Mouse (Mus musculus): ENCODE measurements at regions not wholly inside any gene's neighbourhood (a gene's known extent, or its start where the extent isn't known, plus 50 kb on each side); places are given as distances from the start of the nearest gene placed in this dataset.
A peak's percentile ranks its signal among the peaks of the same experiment; 100 is the strongest.

DNA sequence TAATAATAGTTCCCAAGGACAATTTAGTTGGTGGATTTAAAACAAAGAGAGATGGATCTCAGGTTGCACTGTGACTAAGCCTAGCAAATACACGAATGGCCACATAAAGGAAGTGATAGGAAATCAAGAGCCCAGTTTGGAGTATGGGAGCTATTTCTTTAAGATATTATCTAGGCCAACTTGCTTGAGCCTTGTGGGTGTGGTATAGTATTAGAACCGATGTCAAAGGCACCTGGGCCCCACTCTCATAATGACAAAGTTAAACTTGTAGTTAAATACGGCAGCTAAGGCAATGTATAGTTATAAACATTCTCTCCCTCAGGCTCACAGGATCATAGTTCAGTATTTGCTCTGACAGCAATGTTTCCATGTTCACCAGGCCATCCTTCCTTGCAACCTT lies 257.3 kb upstream of the Acvr2a start:
- Histone ChIP-seq H3K36me3 (no peaks in the 10 kb centered on the region), H3K27ac (no peak overlapping the region), H3K9ac (no peak overlapping the region), H3K4me1 (peaks cover 6% of the 10 kb centered on the region), H3K4me3 (no peak overlapping the region), H3K4me2 (no peak overlapping the region), H3K27me3 (no peaks in the 10 kb centered on the region), H3K9me3 (no peaks in the 10 kb centered on the region)
- ATAC-seq (ENCODE audit: borderline replicate concordance, extremely low read depth, low FRiP score, low TSS enrichment): no peak
- 30% methylated on average over 3 of the region's 3 CpGs for WGBS

- Histone ChIP-seq H3K36me3 (no peaks in the 10 kb centered on the region), H3K27ac (no peak overlapping the region), H3K9me3 (no peaks in the 10 kb centered on the region), H3K9ac (no peak overlapping the region), H3K27me3 (no peaks in the 10 kb centered on the region), H3K4me2 (no peak overlapping the region), H3K4me1 (peaks cover 6% of the 10 kb centered on the region), H3K4me3 (no peak overlapping the region)
- peak; percentile 52; the same call in 1 of the 2 replicates for ATAC-seq (ENCODE audit: borderline replicate concordance, extremely low read depth, low FRiP score, low TSS enrichment)
These were observed 256.8 kb upstream of the Acvr2a start for GRCm38 (mm10) chr2:48557123-48557522.

DNA sequence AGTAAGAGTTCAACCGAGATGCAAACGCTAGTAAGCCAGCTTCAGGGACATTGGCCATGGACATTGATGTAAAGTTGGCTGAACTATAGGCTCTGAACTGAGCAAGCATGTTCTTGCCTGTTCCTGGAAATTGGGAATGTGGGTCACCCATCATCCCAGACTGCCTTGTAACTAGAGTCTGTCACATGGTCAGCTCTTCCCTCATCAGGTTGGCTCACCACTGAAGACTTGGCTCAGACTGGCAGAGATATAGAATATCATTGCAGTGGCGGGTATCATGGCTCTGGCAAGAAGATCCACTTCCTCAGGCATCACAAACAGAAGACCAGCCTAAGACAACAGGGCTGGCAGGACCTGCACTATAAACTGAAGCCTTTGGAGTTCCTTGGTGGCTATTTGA lies 255.3 kb upstream of the Acvr2a start:
- no peak for ATAC-seq (ENCODE audit: borderline replicate concordance, extremely low read depth, low FRiP score, low TSS enrichment)

GRCm38 (mm10) chr2:48563636-48564035 lies 250.3 kb upstream of the Acvr2a start:
- H3K27ac ChIP-seq: no peak overlapping the region
- no peak overlapping the region for H3K4me3 ChIP-seq
- no peaks in the 10 kb centered on the region for H3K27me3 ChIP-seq
- H3K4me2 ChIP-seq: no peak overlapping the region
- H3K9me3 ChIP-seq: no peaks in the 10 kb centered on the region
- H3K36me3 ChIP-seq: no peaks in the 10 kb centered on the region
- ATAC-seq (ENCODE audit: borderline replicate concordance, extremely low read depth, low FRiP score, low TSS enrichment): no peak
- WGBS: 67% methylated on average over 3 of the region's 3 CpGs
- no peak overlapping the region for H3K9ac ChIP-seq
- H3K4me1 ChIP-seq: no peaks in the 10 kb centered on the region

More for the DNA sequence above, 255.3 kb upstream of the Acvr2a start:
- WGBS: 89% methylated on average over 3 of the region's 3 CpGs
- Histone ChIP-seq H3K27me3 (no peaks in the 10 kb centered on the region), H3K36me3 (no peaks in the 10 kb centered on the region), H3K4me3 (no peak overlapping the region), H3K9ac (no peak overlapping the region), H3K4me2 (no peak overlapping the region), H3K4me1 (peaks cover 6% of the 10 kb centered on the region), H3K9me3 (no peaks in the 10 kb centered on the region), H3K27ac (no peak overlapping the region)

- ATAC-seq (ENCODE audit: borderline replicate concordance, extremely low read depth, low FRiP score, low TSS enrichment): 0 out of 2 replicates have a peak, but pooled peaks have one; percentile 31
- Histone ChIP-seq H3K4me1 (no peaks in the 10 kb centered on the region), H3K9ac (no peak overlapping the region), H3K9me3 (no peaks in the 10 kb centered on the region), H3K36me3 (no peaks in the 10 kb centered on the region), H3K4me3 (no peak overlapping the region), H3K27me3 (no peaks in the 10 kb centered on the region), H3K4me2 (no peak overlapping the region), H3K27ac (no peak overlapping the region)
- WGBS: 74% methylated on average over 4 of the region's 4 CpGs
These were observed 249.7 kb upstream of the Acvr2a start for GRCm38 (mm10) chr2:48564170-48564569.

DNA sequence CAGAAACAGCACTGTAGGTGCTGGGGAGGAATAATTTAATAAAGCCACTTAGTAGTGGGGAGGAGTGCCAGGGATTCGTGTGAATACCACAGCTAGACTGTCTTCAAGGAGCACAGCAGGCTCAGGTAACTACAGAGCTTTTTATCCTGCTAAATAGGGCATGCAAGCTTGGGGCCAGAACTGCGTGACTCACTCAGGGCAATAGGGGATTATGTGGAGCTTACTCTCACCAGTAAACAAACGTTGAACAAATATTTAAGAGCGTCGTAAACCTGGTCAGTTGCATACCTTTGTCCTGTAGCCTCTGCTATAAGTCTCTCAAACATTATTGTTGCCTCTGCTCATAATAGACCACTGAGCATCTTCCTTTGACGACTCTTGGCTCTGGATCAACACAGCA lies 246.0 kb upstream of the Acvr2a start:
- Histone ChIP-seq H3K4me2 (no peak overlapping the region), H3K27me3 (no peaks in the 10 kb centered on the region), H3K9ac (no peak overlapping the region), H3K27ac (no peak overlapping the region), H3K4me1 (no peaks in the 10 kb centered on the region), H3K9me3 (no peaks in the 10 kb centered on the region), H3K4me3 (no peak overlapping the region), H3K36me3 (no peaks in the 10 kb centered on the region)
- ATAC-seq (ENCODE audit: borderline replicate concordance, extremely low read depth, low FRiP score, low TSS enrichment): no peak
- WGBS: 62% methylated on average over 6 of the region's 6 CpGs

DNA sequence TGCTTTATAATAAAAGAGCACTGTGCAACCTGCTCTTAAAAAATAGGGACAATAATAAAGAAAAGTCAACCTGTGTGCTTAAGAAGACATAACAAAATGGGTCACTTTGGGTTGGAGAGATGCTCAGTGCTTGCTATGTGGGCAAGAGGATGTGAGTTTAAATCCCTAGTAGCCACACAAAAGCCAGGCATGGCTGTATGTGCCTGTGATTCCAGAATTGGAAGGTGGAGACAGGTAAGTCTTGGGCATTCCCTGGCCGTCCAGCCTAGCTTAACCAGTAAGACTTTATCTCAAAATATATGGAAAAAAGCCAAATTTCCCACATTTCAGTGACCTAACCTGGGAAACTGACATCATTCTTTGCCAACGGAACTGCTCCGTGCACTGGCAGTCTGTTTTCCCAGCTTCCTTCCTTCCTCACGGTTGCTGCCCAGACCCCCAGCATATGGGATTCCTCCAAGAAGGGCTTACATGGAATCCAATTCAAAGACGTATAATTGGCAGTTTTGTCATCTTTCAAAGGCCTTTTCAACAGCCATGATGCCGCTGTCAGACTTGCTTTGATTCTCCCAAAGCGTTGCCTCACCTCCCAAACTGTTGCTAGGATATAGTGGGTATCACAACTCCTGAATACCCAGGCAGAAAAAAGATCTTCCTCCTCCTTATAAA lies 227.6 kb upstream of the Acvr2a start:
- ATAC-seq (ENCODE audit: borderline replicate concordance, extremely low read depth, low FRiP score, low TSS enrichment): no peak
- no peaks in the 10 kb centered on the region for H3K27me3 ChIP-seq
- H3K4me3 ChIP-seq: no peak overlapping the region
- 64% methylated on average over 7 of the region's 7 CpGs for WGBS
- no peaks in the 10 kb centered on the region for H3K9me3 ChIP-seq
- H3K4me2 ChIP-seq: no peak overlapping the region
- no peaks in the 10 kb centered on the region for H3K36me3 ChIP-seq
- H3K9ac ChIP-seq: no peak overlapping the region
- no peak overlapping the region for H3K27ac ChIP-seq
- no peaks in the 10 kb centered on the region for H3K4me1 ChIP-seq

DNA sequence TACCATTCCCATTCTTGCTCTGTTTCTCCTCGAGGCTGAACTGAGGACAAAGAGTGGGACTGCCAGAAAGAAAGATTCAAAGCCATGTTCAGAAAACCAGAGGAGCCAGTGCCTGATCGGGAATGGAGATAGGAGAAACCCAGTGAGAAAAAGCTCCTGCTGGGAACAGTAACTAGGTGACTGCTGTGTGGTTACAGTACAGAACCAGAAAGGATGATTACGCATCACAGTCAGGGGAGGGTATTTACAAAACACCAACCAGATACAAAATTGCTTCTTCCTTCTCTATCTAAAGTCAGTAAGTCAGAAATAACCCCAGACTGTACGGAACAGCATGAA lies 227.1 kb upstream of the Acvr2a start:
- Histone ChIP-seq H3K4me3 (no peak overlapping the region), H3K9me3 (no peaks in the 10 kb centered on the region), H3K4me1 (no peaks in the 10 kb centered on the region), H3K27ac (no peak overlapping the region), H3K36me3 (no peaks in the 10 kb centered on the region), H3K4me2 (no peak overlapping the region), H3K9ac (no peak overlapping the region), H3K27me3 (no peaks in the 10 kb centered on the region)
- ATAC-seq (ENCODE audit: borderline replicate concordance, extremely low read depth, low FRiP score, low TSS enrichment): no peak
- 71% methylated on average over 4 of the region's 4 CpGs for WGBS

DNA sequence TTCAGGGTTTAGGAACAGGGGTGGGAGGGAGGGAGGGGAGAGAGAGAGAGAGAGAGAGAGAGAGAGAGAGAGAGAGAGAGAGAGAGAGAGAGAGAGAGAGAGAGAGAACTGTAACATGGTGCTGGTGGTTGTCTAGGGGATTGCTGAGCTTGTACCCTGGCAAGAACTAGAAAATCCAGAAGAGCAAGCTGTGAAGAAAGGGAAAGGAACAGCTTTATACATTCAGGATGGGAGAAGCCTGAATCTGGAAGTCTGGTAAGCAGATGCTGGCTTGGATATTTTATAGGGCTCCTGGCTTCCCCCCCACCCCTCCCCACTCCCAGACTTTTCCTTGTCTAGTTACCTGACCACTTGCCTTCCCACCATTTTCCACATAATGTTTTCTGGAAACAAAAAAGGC lies 224.2 kb upstream of the Acvr2a start:
- no peak overlapping the region for H3K4me3 ChIP-seq
- H3K27me3 ChIP-seq: no peaks in the 10 kb centered on the region
- no peak for ATAC-seq (ENCODE audit: borderline replicate concordance, extremely low read depth, low FRiP score, low TSS enrichment)
- H3K36me3 ChIP-seq: no peaks in the 10 kb centered on the region
- H3K9me3 ChIP-seq: no peaks in the 10 kb centered on the region
- H3K27ac ChIP-seq: no peak overlapping the region
- no peaks in the 10 kb centered on the region for H3K4me1 ChIP-seq
- H3K9ac ChIP-seq: no peak overlapping the region
- no peak overlapping the region for H3K4me2 ChIP-seq

GRCm38 (mm10) chr2:48597793-48598583 lies 215.9 kb upstream of the Acvr2a start:
- Histone ChIP-seq H3K4me2 (no peak overlapping the region), H3K4me3 (no peak overlapping the region), H3K9ac (no peak overlapping the region), H3K36me3 (no peaks in the 10 kb centered on the region), H3K27me3 (no peaks in the 10 kb centered on the region), H3K9me3 (no peaks in the 10 kb centered on the region), H3K4me1 (no peaks in the 10 kb centered on the region), H3K27ac (no peak overlapping the region)
- WGBS: 68% methylated on average over 5 of the region's 5 CpGs
- ATAC-seq (ENCODE audit: borderline replicate concordance, extremely low read depth, low FRiP score, low TSS enrichment): no peak

DNA sequence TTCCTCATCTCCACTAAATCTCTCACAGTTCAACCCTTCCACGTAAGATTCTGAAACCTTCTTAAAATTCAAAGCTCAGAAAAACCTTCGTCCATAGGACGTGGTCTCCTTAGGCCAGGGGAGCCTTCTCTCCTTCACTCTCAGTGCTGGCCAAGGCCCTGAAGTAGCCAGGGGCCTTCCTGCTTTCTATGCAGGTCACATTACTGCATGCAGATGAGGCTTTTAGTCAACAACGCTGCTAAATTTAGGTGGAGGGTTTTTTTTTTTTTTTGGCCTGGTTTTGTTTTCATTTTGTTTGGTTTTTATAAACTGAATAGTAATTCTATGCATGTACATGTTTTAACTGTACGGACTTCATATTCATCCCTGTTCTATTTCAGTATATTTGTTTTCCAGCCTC lies 214.5 kb upstream of the Acvr2a start:
- H3K9ac ChIP-seq: no peak overlapping the region
- no peak overlapping the region for H3K4me2 ChIP-seq
- ATAC-seq (ENCODE audit: borderline replicate concordance, extremely low read depth, low FRiP score, low TSS enrichment): no peak
- H3K4me1 ChIP-seq: no peaks in the 10 kb centered on the region
- H3K27ac ChIP-seq: no peak overlapping the region
- no peak overlapping the region for H3K4me3 ChIP-seq
- no peaks in the 10 kb centered on the region for H3K27me3 ChIP-seq
- H3K9me3 ChIP-seq: no peaks in the 10 kb centered on the region
- WGBS: 82% methylated on average over 5 of the region's 5 CpGs
- no peaks in the 10 kb centered on the region for H3K36me3 ChIP-seq

- Histone ChIP-seq H3K27me3 (no peaks in the 10 kb centered on the region), H3K4me3 (no peak overlapping the region), H3K9me3 (no peaks in the 10 kb centered on the region), H3K9ac (no peak overlapping the region), H3K4me2 (no peak overlapping the region), H3K36me3 (no peaks in the 10 kb centered on the region), H3K27ac (no peak overlapping the region), H3K4me1 (no peaks in the 10 kb centered on the region)
- WGBS: 66% methylated on average over 8 of the region's 8 CpGs
- ATAC-seq (ENCODE audit: borderline replicate concordance, extremely low read depth, low FRiP score, low TSS enrichment): no peak
These were observed 212.1 kb upstream of the Acvr2a start for GRCm38 (mm10) chr2:48601855-48602254.
